Mouse (Mus musculus) bone marrow, adult 2 months (tissue): Measurements from ENCODE around the gene A430078G23Rik. TPM values are rescaled to one million over a fixed set of nuclear protein-coding genes. Genes with fewer than 3 reads are reported as not detected.

Experiments used
- H3K27ac ChIP-seq: fragments of 200-500 bp; 2 replicates; pipeline ENCODE4 v1.5.1; 2012; ENCODE audit warnings: low read depth, mild to moderate bottlenecking, control low read depth, inconsistent platforms, low read length; ENCODE audit not compliant: control insufficient read depth, poor library complexity, insufficient read depth
- H3K4me1 ChIP-seq: fragments of 200-500 bp; 2 replicates; pipeline ENCODE4 v1.6.1; 2011; ENCODE audit warnings: low read length; ENCODE audit not compliant: control insufficient read depth, insufficient read depth
- H3K4me3 ChIP-seq: fragments of 200-500 bp; replicated peaks from 2 replicates; pipeline ENCODE3; 2011; ENCODE audit warnings: mild to moderate bottlenecking, low read depth, low read length, control low read depth; ENCODE audit not compliant: control insufficient read depth
- CTCF ChIP-seq: fragments of 200-500 bp; IDR thresholded peaks from 2 replicates; pipeline ENCODE4 v1.5.1; 2011; ENCODE audit warnings: low read length, control low read depth; ENCODE audit not compliant: control insufficient read depth, insufficient read depth
- POLR2A ChIP-seq: fragments of 200-500 bp; IDR thresholded peaks from 2 replicates; pipeline ENCODE4 v1.6.1; 2011; ENCODE audit warnings: low read depth, mild to moderate bottlenecking, control low read depth, low read length, borderline replicate concordance; ENCODE audit not compliant: control insufficient read depth
- WGBS: fragments of 180-500 bp; shearing (Covaris S2); methylation state at CpG from one replicate; pipeline ENCODE4 v1.1.7; 2018; 5-methylcytosine and 5-hydroxymethylcytosine counted together
- polyA plus RNA-seq: library from polyadenylated mRNA; stranded (reverse); fragments of >200 nt; gene quantifications from 2 replicates; pipeline ENCODE4 v1.2.4, GENCODE M21; 2011; ENCODE audit warnings: low replicate concordance; ENCODE audit not compliant: missing spikeins, insufficient read depth, insufficient read length

Gene A430078G23Rik
- polyA plus RNA-seq, 1 experiment = 30.1 TPM

- no peak for TF ChIP-seq POLR2A
- no peak for TF ChIP-seq CTCF
Observed at GRCm38 (mm10) chr8:3412816-3413215, 59.6 kb downstream of the A430078G23Rik start.

GRCm38 (mm10) chr8:3414639-3415190 lies 61.5 kb downstream of the A430078G23Rik start:
- TF ChIP-seq POLR2A (no peak), CTCF (no peak)
- WGBS = 91% methylated on average over 6 of the region's 6 CpGs
- no peaks in the 10 kb centered on the region for H3K4me1 ChIP-seq
- H3K27ac ChIP-seq = no peak overlapping the region
- H3K4me3 ChIP-seq = no peak overlapping the region

More at GRCm38 (mm10) chr8:3412816-3413215, 59.6 kb downstream of the A430078G23Rik start:
- Histone ChIP-seq H3K27ac (no peak overlapping the region), H3K4me1 (no peaks in the 10 kb centered on the region), H3K4me3 (no peak overlapping the region)
- WGBS = 79% methylated on average over 1 of the region's 1 CpGs

GRCm38 (mm10) chr8:3415259-3415658 lies 62.0 kb downstream of the A430078G23Rik start:
- TF ChIP-seq CTCF = no peak
- no peak for TF ChIP-seq POLR2A
- WGBS = 82% methylated on average over 4 of the region's 4 CpGs
- Histone ChIP-seq H3K4me3 (no peak overlapping the region), H3K4me1 (no peaks in the 10 kb centered on the region), H3K27ac (no peak overlapping the region)

DNA sequence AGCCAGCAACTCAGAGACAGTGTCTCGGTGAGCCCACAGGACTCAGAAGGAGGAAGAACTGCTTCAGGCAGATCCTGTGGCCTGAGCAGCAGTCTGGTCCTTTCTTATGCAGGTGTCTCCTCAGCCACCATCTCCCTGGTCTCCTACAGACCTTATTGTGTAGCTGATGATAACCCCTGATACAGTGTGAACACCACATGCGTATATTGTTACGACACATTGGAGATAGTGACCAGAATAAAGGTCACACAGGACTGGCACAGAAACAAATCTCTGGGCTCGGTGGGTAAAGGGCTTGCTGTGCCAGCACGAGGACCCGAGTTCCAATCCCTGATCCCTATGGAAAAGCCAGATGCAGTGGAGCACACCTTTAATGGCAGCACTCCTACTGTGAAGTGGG lies 62.4 kb downstream of the A430078G23Rik start:
- TF ChIP-seq CTCF (no peak), POLR2A (no peak)
- Histone ChIP-seq H3K4me3 (no peak overlapping the region), H3K27ac (no peak overlapping the region), H3K4me1 (no peaks in the 10 kb centered on the region)
- WGBS = 78% methylated on average over 6 of the region's 6 CpGs

GRCm38 (mm10) chr8:3416846-3417245 lies 63.6 kb downstream of the A430078G23Rik start:
- TF ChIP-seq POLR2A (no peak), CTCF (no peak)
- WGBS = 80% methylated on average over 4 of the region's 4 CpGs
- Histone ChIP-seq H3K4me3 (no peak overlapping the region), H3K27ac (no peak overlapping the region), H3K4me1 (no peaks in the 10 kb centered on the region)

GRCm38 (mm10) chr8:3417455-3417854 lies 64.2 kb downstream of the A430078G23Rik start:
- Histone ChIP-seq H3K27ac (no peak overlapping the region), H3K4me1 (no peaks in the 10 kb centered on the region)

GRCm38 (mm10) chr8:3418101-3418500 lies 64.9 kb downstream of the A430078G23Rik start:
- Histone ChIP-seq H3K4me3 (no peak overlapping the region), H3K4me1 (no peaks in the 10 kb centered on the region), H3K27ac (no peak overlapping the region)
- TF ChIP-seq CTCF = no peak
- TF ChIP-seq POLR2A = no peak
- 74% methylated on average over 1 of the region's 1 CpGs for WGBS

More at GRCm38 (mm10) chr8:3417455-3417854, 64.2 kb downstream of the A430078G23Rik start:
- 68% methylated on average over 8 of the region's 8 CpGs for WGBS
- no peak for TF ChIP-seq POLR2A
- no peak for TF ChIP-seq CTCF
- H3K4me3 ChIP-seq = no peak overlapping the region

DNA sequence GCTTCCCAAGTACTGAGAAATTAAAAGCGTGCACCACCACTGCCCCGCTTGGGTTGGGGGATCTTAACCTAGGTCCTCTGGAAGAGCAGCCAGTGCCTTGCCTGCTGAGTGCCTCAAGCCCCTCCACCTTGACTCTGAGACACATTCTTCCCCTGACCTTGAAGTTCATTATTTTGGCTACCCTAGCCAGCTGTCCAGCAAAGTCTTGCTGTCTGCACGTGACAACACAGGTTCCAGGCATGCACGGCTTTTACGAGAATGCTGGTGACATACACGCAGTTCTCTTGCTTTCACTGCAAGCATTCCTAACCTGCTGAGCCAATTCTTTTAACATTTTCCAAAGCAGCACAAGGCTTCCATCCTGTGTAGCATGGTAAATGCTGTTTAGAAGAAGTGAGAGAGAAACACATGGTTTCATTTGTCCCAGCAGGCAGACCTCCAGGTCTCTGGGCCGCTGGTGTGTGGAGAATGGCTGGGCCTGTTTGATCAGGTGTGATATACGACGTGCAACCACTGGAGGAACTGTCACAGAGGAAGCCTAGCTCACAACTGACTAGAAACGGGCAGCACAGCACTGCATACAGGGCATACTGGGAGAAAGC lies 67.0 kb downstream of the A430078G23Rik start:
- WGBS = 82% methylated on average over 10 of the region's 10 CpGs
- no peak overlapping the region for H3K27ac ChIP-seq
- TF ChIP-seq POLR2A = no peak
- TF ChIP-seq CTCF = no peak
- no peak overlapping the region for H3K4me3 ChIP-seq
- no peaks in the 10 kb centered on the region for H3K4me1 ChIP-seq
